Mouse (Mus musculus): ENCODE data around the gene Efna3. TPM values are rescaled to one million over a fixed set of nuclear protein-coding genes. Genes with fewer than 3 reads are reported as not detected.
A peak's percentile ranks its signal among the peaks of the same experiment; 100 is the strongest.

The Efna3 gene
- polyA plus RNA-seq (2015; fragmentation: Nextera tagmentation; extraction: Ambion mirVana): 25.8 and 29.2 TPM in 2 replicates

DNA sequence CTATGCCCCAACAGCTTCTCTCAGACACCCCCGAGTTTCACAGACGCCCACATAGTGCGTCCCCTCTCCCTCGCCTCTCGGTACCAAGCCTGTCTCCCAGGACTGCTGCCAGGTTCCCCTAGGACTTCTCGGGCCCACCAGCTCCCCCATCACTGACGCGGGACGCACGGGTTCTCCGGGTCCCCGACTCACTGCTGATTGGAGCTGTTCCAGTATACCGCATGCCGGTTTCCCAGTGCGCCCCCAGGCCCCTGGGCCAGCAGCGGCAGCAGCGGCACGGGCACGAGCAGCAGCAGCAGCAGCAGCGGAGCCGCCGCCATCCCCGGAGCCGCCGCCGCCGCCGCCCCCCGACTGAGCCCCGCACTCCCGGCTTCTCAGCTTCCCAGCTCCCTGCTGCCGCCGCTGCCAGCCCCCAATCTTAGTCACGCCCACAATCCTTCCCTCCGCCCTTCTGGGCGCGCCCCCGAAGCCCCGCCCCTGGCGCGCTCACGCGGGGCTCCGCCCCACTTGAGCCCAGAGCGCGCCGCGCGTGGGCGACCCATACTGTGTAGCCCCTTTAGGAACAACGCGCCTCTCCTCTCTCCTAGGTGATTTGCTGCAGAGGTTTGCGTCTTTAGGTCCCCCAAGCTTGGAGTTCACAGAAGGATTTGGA, at the start of gene Efna3:
TSS of gene Efna3 (minus strand) at position 452 of the 652 bp plus-strand sequence.
- no peak for TF ChIP-seq CTCF (IDR thresholded peaks at IDR 0.05; ENCODE audit: low read depth)
- no peak for TF ChIP-seq EP300 (optimal IDR thresholded peaks at IDR 0.05)
- Histone ChIP-seq H3K4me1 (replicated peaks; ENCODE audit: control insufficient read depth, insufficient read depth) (peaks cover 13% of the 10 kb centered on the region), H3K27ac (replicated peaks) (no peak within 1 kb of the TSS), H3K4me2 (replicated peaks; ENCODE audit: low read depth) (peak within 1 kb of the TSS; percentile 99), H3K27me3 (ENCODE audit: control insufficient read depth, insufficient read depth, low read length) (no peaks in the 10 kb centered on the region), H3K9me3 (ENCODE audit: control insufficient read depth, low read length) (no peaks in the 10 kb centered on the region), H3K9ac (ENCODE audit: low read length) (peak within 1 kb of the TSS; percentile 69), H3K36me3 (ENCODE audit: control insufficient read depth, insufficient read depth, low read length) (no peaks in the 10 kb centered on the region), H3K4me3 (ENCODE audit: low read depth, low read length) (peak within 1 kb of the TSS; percentile 56)
- DNase-seq (ENCODE audit: low spot score) (peak; percentile 78), ATAC-seq (ENCODE audit: low FRiP score, low TSS enrichment) (peak; percentile 45; the same call in 1 of the 2 replicates)
- under 1% methylated on average over 47 of the region's 53 CpGs for WGBS

DNA sequence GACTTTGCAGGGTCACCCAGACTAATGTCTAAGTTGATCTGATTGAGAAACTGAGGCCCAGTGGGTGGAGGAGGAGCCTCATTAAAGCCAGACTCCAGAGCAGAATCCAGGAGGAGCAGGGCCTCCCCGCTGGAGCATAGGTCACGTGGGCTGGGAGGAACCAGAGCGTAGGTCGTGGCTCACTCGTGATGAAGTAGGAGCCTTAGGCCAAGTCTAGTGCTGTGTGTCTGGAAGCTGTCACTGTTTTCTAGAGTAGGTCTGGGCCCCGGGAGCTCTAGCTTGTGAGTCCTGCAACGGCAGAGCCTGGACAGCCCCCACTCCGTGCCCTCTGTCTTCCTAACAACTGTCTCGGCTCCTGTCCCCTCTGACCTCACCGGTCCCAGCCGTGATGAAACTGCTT, 44.6 kb upstream of the Efna3 start:
- TF ChIP-seq EP300 (optimal IDR thresholded peaks at IDR 0.05): no peak
- TF ChIP-seq CTCF (IDR thresholded peaks at IDR 0.05; ENCODE audit: low read depth): no peak
- ATAC-seq (ENCODE audit: low FRiP score, low TSS enrichment): peak; percentile 22; the same call in 1 of the 2 replicates
- no peak overlapping the region for H3K27ac ChIP-seq (replicated peaks)

DNA sequence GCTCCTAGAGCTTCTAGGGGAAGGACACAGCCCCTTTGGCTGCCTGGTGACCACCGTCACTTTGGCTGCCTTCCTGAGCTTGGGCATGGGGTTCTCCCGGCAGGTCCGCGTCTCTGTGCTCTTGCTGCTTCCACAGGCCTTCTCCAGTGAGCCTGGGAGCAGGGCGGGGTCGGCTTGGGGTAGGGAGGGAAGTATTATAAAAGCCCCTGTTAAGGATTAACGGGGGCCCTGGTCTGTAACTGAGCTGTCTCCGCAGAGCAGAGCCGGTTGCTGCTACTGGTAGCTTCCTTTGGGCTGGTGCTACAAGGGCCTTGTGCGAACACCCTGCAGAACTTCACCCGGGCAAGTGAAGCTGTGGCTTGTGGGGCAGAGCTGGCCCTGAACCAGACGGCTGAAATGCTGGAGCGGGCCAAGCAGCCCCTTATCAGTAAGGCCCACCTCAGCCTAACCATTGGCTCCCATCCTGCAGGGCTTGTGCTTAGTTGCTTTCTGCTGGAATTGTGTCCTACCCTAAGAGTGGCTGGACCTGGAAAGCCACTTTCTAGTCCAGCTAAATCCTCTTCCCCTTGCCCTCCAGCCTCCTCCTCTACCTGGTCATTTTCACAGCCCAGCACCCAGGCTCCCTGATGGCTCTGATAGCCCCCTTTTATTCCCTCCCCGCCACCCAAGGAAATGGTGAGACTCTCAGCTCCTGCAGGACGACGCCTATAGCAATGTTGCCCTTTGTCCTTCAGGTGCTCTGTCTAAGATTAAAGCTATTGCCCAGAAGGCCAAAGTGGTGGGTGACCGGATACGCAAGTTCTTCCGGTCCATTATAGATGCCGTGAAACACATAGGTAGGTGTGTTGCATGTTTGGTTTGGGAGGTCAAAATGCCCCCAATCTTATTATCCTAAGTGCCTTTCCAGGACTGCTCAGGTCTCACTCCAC, 43.0 kb upstream of the Efna3 start:
- 57% methylated on average over 20 of the region's 20 CpGs for WGBS
- Histone ChIP-seq H3K27me3 (ENCODE audit: control insufficient read depth, insufficient read depth, low read length) (no peaks in the 10 kb centered on the region), H3K9me3 (ENCODE audit: control insufficient read depth, low read length) (no peaks in the 10 kb centered on the region), H3K27ac (replicated peaks) (no peak overlapping the region), H3K36me3 (ENCODE audit: control insufficient read depth, insufficient read depth, low read length) (no peaks in the 10 kb centered on the region), H3K9ac (ENCODE audit: low read length) (no peak overlapping the region), H3K4me3 (ENCODE audit: low read depth, low read length) (no peak overlapping the region), H3K4me2 (replicated peaks; ENCODE audit: low read depth) (no peak overlapping the region), H3K4me1 (replicated peaks; ENCODE audit: control insufficient read depth, insufficient read depth) (no peaks in the 10 kb centered on the region)
- ATAC-seq (ENCODE audit: low FRiP score, low TSS enrichment) (peak; percentile 63), DNase-seq (ENCODE audit: low spot score) (peak; percentile 35)
- TF ChIP-seq CTCF (IDR thresholded peaks at IDR 0.05; ENCODE audit: low read depth): no peak
- TF ChIP-seq EP300 (optimal IDR thresholded peaks at IDR 0.05): no peak

More for the DNA sequence above, 44.6 kb upstream of the Efna3 start:
- peak; percentile 52 for DNase-seq (ENCODE audit: low spot score)
- no peak overlapping the region for H3K4me3 ChIP-seq (ENCODE audit: low read depth, low read length)
- H3K9me3 ChIP-seq (ENCODE audit: control insufficient read depth, low read length): no peaks in the 10 kb centered on the region
- no peak overlapping the region for H3K4me2 ChIP-seq (replicated peaks; ENCODE audit: low read depth)
- no peaks in the 10 kb centered on the region for H3K27me3 ChIP-seq (ENCODE audit: control insufficient read depth, insufficient read depth, low read length)
- H3K9ac ChIP-seq (ENCODE audit: low read length): no peak overlapping the region
- H3K4me1 ChIP-seq (replicated peaks; ENCODE audit: control insufficient read depth, insufficient read depth): no peaks in the 10 kb centered on the region
- WGBS: 53% methylated on average over 11 of the region's 11 CpGs
- no peaks in the 10 kb centered on the region for H3K36me3 ChIP-seq (ENCODE audit: control insufficient read depth, insufficient read depth, low read length)

DNA sequence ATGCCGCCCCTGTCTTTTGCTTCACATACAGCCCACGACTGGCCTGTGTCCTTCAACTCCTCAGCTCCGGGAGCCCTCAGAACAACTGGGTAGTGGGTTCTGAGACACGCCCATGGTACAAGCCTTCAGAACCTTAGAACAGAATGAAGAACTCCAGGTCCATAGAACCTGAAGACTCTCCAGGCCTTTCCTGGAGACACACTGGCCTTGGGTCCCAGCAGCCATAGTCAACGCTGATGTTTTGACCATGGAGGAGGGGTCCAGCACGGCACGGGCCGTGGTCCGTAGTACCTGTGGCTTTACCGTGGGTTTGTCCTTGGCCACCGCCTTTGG, 42.4 kb upstream of the Efna3 start, which contains the start of gene Dcst1:
TSS of gene Dcst1 (minus strand) at position 101 of the 333 bp plus-strand sequence.
- ATAC-seq (ENCODE audit: low FRiP score, low TSS enrichment) (no peak), DNase-seq (ENCODE audit: low spot score) (no peak)
- H3K4me3 ChIP-seq (ENCODE audit: low read depth, low read length): no peak within 1 kb of the TSS
- H3K27ac ChIP-seq (replicated peaks): no peak within 1 kb of the TSS
- no peaks in the 10 kb centered on the region for H3K4me1 ChIP-seq (replicated peaks; ENCODE audit: control insufficient read depth, insufficient read depth)
- no peaks in the 10 kb centered on the region for H3K36me3 ChIP-seq (ENCODE audit: control insufficient read depth, insufficient read depth, low read length)
- no peak within 1 kb of the TSS for H3K4me2 ChIP-seq (replicated peaks; ENCODE audit: low read depth)
- no peaks in the 10 kb centered on the region for H3K27me3 ChIP-seq (ENCODE audit: control insufficient read depth, insufficient read depth, low read length)
- TF ChIP-seq EP300 (optimal IDR thresholded peaks at IDR 0.05): no peak
- no peak for TF ChIP-seq CTCF (IDR thresholded peaks at IDR 0.05; ENCODE audit: low read depth)
- WGBS: 93% methylated on average over 11 of the region's 11 CpGs
- no peaks in the 10 kb centered on the region for H3K9me3 ChIP-seq (ENCODE audit: control insufficient read depth, low read length)
- H3K9ac ChIP-seq (ENCODE audit: low read length): no peak within 1 kb of the TSS

DNA sequence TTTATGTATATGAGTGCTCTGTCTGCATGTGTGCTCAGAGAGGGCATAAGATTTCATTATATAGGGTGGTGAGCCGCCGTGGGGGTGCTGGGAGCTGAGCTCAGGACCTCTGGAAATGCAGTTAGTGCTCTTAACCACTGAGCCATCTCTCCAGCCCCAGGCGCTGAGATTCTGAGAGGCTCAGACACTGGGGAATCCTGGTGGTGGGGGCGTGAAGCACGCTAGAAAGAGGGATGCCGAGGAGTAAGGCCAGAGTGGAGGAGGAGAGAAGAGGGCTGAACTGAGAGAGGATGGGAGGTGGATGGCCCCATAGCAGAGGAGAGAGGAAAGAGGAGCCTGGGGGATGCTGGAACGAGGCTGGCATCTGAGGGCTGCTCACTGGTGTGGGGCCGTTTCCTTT, 41.9 kb upstream of the Efna3 start:
- TF ChIP-seq CTCF (IDR thresholded peaks at IDR 0.05; ENCODE audit: low read depth) (no peak), EP300 (optimal IDR thresholded peaks at IDR 0.05) (no peak)
- DNase-seq (ENCODE audit: low spot score) (no peak), ATAC-seq (ENCODE audit: low FRiP score, low TSS enrichment) (no peak)
- WGBS: 77% methylated on average over 8 of the region's 8 CpGs
- H3K4me3 ChIP-seq (ENCODE audit: low read depth, low read length): no peak overlapping the region
- H3K4me1 ChIP-seq (replicated peaks; ENCODE audit: control insufficient read depth, insufficient read depth): no peaks in the 10 kb centered on the region
- H3K9ac ChIP-seq (ENCODE audit: low read length): no peak overlapping the region
- H3K27me3 ChIP-seq (ENCODE audit: control insufficient read depth, insufficient read depth, low read length): no peaks in the 10 kb centered on the region
- H3K9me3 ChIP-seq (ENCODE audit: control insufficient read depth, low read length): no peaks in the 10 kb centered on the region
- H3K36me3 ChIP-seq (ENCODE audit: control insufficient read depth, insufficient read depth, low read length): no peaks in the 10 kb centered on the region
- H3K4me2 ChIP-seq (replicated peaks; ENCODE audit: low read depth): no peak overlapping the region
- no peak overlapping the region for H3K27ac ChIP-seq (replicated peaks)

All from stomach, postnatal 0 days (tissue).